Mouse (Mus musculus): ENCODE measurements around the gene Six4. TPM values are rescaled to one million over a fixed set of nuclear protein-coding genes. Genes with fewer than 3 reads are reported as not detected.
A peak's percentile ranks its signal among the peaks of the same experiment; 100 is the strongest.
"Not testable (repeated sequence)": the region's sequence is repeated elsewhere in the genome, so short reads cannot be mapped to it uniquely, and the experiment has no call there.

Gene Six4
- 0.12 TPM in 1 of 2 replicates, not detected in the other for total RNA-seq (2015)
- total RNA-seq (2017), result not detected in 2 replicates

DNA sequence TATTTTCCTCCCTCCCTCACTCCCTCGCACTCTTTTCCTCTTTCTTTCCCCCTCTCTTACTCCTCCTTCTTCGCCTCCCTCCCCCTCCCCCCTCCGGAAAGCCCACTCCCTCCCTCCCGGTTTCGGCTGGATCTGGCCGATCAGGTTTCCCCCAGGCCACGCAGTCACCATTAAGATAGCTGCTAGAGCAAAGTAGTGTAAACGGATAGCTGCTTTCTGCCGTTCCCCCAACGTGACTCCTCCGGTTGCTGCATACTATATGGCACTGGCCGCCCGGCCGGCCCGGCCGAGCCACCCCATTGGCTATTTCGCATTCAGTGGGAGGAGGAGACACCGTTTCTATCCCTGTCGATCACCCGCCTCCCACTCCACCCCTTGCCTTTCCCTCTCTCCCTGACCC lies at the start of gene Six4:
Gene Six4, minus strand, starts transcription at position 261 of the 400 bp plus-strand sequence.
- peak; percentile 47 for ATAC-seq (replicated peaks; ENCODE audit: poor library complexity)

DNA sequence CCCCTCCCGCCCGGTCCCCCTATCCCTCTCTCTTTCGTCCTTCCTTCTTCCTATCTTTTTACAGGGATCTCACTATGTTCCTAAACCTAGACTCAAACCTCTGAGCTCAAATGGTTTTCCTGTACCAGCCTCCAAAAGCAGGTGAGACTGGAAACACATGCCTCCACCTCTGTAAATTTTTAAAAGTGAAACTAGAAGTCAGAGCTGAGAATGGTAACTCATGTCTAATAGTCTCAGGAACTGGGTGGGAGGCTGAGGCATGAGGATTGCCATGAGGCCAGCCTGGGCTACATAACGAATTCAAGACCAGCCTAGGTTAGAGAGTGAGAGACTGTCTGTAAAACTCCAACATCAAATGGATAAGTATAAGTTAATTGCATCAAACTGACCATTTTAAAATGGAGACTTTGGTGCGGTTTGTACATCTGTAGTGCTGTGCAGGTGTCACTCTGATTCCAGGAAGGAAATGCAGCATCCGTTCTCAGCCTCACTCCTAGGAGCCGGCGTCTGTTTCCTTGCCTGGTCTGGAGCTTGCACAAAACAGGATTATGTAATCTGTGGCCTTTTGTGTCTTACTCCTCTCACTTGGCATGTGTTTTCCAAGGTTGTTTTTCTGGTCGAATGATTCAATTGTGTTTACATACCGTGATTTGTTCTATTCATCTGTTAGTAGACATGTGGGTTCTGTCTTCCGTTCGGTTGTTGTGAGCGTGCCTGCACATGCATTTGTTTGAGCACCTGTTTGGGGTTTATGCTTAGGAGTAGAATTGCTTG lies 49.3 kb upstream of the Six4 start:
- peak; percentile 72 for ATAC-seq (replicated peaks; ENCODE audit: poor library complexity)

DNA sequence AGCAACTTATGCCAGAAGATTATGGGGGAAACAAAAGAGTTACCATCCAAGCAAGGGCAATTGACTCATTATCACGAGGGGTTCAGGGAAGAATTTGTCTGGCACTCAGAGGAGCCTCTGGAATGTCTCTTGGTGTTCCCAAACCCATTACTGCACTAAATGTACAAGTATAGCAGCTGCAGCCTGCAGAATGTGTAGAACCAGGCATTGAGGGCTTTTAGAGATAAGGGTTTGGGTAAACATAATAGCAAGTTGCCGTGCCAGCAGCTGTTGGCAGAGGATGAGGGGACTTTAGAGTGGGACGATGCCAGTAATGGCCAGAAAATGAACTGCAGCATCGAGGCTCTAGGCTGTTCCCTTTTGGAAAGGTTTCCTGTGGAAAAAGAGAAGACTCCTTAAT lies 47.1 kb upstream of the Six4 start:
- peak; percentile 72 for ATAC-seq (replicated peaks; ENCODE audit: poor library complexity)

DNA sequence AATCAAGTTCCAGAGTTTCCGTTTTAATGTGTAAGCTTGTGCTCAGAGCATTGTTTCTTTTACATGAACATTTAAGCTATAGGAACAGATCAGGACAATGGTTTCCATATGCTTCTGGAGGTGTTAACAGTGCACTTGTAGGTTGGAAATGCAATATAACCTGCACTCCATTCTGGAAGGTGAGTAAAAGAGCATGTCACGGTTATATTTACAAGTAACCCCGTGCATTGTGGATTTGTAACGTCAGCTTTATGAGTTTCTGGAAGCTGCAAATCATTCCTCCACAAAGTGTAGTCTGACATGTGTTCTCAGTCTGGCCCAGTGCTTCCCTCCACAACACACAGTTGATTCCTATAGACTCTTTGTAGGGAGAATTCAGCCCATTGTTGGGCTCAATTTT lies 40.9 kb upstream of the Six4 start:
- ATAC-seq (replicated peaks; ENCODE audit: poor library complexity), result no peak

DNA sequence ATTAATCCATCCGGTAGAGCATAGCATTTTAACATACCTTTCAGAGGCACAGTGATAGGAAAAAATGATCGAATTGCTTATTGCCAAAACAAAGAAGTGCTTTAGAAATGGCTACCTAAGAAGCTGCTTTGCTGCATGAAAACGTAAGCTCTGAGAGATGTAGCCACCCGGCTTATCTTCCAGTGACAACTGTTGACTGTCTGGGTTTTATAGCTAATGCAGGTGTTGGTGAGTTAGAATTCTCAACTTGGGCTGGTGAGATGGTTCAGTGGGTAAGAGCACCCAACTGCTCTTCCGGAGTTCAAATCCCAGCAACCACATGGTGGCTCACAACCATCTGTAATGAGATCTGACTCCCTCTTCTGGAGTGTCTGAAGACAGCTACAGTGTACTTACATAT lies 37.8 kb upstream of the Six4 start:
- ATAC-seq (replicated peaks; ENCODE audit: poor library complexity), result peak; percentile 72

DNA sequence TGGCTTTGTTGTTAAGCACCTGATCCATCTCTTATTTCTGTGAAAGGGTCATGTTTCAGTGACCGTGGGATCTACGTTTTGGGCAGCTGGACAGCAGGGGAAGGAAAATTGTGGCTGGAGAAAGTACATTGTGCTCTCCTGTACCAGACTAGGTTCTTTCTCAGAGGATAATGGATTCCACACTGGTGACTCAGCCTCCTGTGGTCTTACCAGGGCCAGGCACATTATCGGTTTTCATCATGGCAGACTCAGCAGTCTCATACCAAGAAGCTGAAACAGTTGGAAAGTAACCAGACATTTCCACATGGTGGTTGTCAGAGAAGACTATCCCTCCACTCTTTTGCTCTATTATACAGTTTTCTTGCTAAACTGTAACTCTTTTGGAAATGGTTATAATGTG lies 34.0 kb upstream of the Six4 start:
- ATAC-seq (replicated peaks; ENCODE audit: poor library complexity), result no peak

DNA sequence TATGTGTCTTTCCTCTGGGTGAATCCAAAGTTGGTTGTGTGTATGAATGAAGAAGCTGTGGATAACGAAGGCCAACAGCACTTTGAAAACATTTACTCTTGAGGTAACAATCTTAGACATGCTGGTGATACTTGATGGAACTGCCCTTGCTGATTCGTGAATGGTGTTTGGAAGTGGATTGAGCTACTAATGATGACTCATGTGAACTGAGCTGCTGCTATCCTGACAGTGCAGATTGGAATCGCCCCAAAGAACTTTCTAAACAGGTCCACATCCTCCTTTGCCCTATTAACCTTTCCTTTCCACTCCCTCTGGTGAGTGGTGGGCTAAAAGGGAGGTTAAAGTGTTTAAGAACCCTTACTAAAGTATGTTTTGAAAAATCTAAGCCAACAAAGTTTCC lies 27.5 kb upstream of the Six4 start:
- ATAC-seq (replicated peaks; ENCODE audit: poor library complexity), result no peak

DNA sequence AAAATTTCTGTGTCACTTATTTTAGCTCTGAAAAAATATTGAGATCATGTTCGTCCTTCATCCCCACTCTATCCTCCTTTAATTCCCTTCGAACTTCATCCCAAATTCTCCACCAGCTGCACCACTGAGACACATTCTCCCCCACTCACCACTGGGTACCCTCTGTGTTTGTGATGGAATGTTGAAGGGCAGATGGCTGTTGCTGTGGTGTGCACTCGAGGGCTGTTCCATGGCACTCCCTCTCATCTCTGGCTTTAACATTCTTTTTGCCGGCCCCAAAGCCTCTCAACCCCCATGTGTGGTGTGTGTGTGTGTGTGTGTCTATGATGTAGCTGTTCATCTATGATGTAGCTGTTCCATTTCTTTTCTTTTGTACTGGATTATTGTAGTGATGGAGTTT lies 12.0 kb upstream of the Six4 start:
- ATAC-seq (replicated peaks; ENCODE audit: poor library complexity), result no peak

DNA sequence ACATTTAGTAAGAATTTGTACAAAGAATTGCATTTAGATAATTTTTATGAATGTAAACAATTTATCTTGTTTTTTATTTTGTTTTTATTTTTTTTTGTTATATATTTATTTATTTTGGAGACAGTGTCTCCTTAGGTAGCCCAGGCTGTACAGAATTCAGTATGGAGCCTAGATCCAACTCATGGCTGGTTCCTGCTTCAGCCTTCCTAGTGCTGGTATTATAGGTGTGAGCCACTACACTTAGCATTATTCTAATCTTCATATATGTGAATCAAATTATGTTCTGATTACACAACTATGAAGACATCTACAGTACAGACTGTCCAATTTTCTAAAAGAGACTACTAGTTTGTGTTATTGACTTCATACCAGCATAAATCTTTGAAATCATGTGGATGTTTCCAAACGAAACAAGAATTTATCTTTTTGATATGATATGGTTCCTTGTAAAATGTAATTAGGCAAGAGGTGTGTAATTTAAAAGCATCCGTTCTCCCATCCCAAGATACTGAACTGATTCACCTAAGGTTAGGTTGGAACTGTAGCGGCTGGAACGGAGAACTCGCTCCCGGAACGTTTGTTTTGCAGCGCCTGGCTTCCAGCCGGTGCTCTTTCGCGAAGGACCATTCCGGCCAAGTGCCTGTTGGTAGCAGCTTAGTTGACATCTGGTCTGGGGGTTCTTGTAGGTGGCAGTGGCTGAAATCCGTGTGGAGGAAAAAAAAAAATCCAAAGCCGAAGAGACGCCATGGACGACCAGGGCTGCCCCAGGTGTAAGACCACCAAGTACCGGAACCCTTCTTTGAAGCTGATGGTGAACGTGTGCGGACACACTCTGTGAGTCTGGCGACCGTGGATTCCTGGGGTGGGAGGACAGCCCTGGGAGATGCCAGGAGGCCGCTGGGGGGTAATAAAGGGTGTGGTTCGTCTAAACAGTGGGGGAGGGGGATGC lies 10.1 kb upstream of the Six4 start, which contains the start of gene Mnat1:
Gene Mnat1, plus strand, starts transcription at position 625 of the 949 bp plus-strand sequence.
- ATAC-seq (replicated peaks; ENCODE audit: poor library complexity), result peak; percentile 99

DNA sequence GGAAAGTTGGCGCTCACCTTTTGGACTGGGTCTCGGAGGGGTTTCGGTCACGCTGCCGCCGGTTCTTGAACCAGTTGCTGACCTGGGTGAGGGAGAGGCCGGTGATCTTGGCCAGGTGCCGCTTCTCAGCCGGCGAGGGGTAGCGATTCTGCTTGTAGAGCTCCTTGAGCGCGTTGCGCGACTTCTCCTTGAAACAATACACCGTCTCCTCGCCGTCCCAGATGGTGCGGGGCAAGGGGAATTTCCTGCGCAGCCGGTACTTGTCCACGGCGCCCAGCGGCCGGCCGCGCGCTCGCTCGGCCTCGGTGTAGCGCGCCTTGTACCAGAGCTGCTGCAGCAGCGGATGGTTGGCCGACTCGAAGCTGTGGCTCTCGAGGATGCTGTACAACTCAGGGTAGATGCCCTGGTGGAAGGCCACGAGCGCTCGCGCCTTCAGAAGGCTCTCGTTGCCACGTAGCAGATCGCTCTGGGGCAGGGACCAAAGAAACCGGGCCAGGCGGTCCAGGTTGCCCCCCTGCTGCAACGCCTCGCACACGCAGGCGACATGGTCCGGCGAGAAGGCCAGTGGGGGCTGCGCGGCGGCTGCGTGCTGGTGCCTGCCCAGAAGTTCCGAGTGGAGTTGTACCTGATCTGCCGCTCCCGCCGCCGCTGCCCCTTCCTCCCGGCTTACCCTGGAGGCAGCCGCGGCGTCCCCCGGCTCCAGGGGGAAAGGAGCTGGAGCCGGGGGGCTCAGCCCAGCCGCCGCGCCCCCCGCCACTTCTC lies 749 bp downstream of the Six4 start:
- ATAC-seq (replicated peaks; ENCODE audit: poor library complexity), result 0 out of 2 replicates have a peak, but pooled peaks have one; percentile 13

DNA sequence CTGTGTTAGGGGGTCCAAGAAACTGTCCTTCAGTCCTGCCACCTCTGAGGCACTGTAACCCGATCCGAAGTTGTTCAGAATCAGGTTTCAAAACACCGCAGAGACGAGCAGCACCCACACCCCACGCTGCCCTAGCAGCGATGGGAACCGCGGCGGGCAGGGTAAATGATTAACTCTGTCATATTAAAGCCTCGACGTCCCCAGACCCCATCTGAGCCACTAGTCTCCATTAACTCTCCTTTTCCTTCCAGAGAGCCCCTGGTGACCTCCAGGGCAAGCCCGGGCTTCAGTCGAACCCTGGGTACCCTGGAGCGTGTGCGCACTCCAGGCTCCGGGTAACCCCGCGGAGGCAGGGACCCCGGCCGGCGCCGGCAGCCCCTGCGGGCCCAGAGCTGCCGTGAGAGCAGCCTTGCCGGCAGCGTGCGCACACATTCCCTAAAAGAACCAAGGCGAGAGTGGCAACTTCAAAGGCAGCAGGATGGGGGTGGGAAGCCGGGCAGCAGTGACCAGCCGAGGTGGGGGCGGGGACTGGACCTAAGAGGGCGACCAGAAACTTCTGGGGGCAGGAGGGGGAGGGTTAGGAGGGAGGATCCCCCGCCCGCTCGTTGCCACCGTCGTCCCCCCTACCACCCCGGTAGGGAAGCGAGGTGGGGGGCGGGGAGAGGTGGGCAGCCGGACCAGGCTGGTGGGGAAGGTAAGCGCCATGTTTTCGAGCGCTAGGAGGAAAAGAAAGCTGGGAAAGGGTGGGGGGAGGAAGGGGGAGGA lies 1.5 kb downstream of the Six4 start:
- 0 out of 2 replicates have a peak, but pooled peaks have one; percentile 29 for ATAC-seq (replicated peaks; ENCODE audit: poor library complexity)

DNA sequence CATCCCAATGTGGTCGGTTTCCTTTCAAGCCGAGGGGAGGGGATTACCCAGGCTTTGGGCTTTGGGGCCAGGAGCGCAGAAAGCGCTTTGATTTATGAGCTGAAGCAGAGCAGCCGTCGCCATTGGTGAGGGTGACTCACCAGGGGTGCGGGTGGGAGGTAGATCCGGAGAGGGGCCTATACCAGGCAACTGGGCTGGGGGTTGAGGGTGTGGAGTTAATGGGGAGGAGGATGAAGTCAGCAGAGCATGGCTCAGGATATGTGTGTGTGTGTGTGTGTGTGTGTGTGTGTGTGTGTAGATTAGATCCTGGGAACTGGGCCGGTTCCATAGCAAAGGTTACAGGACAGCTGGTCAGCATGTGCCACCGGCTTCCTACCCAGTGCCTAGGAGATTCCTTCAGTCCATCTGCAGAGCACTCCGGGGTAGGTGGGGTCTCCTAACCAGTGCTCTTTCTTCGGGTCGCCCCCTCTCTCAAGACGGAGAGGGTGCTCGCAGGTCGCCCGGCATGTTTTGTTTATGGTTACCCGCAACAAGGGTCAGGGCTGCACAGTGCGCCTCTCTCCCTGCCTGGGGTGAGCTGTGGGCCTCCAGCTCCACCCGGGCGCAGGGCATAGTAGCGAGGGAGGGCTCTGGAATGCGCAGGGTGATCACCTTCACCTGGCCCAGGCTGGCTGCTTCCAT lies 2.7 kb downstream of the Six4 start:
- no peak for ATAC-seq (replicated peaks; ENCODE audit: poor library complexity)

DNA sequence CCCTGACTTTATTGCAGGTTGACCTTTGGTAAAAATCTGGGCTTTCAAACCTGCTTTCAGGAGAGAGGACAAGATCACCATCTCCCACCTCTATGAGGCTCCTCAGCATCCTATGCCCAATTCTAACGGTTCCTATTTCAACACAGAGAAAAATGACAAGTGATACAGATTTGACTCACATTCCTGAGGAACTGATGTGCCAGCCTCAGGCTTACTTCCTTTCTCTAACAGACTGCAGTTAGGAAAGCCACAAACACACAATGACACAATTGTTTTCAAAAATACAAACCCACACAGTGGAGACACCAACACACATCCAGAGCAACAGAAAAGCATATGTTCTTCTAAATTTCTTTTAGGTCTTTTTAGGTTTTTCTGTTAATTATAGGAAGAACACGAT lies 5.4 kb downstream of the Six4 start:
- ATAC-seq (replicated peaks; ENCODE audit: poor library complexity), result 0 out of 2 replicates have a peak, but pooled peaks have one; percentile 9

DNA sequence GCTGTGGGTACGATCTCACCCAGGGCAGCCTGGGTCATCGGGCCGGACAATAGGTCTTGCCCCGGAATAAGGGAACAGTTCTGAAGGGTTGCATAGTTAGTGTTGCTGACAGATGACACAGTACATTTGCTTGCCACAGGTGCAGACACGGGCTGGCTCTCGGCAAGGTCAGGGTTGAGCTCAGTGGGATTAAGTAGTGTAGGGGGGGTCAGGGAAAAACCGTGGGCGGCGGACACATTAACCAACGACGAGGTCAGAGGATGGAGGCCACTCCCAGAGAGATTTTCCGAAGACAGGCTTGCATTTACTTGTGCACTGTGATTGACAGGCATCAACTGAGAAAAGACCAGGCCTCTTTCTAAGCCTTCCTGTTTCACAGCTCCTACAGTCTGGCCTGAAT lies 9.5 kb downstream of the Six4 start:
- no peak for ATAC-seq (replicated peaks; ENCODE audit: poor library complexity)

DNA sequence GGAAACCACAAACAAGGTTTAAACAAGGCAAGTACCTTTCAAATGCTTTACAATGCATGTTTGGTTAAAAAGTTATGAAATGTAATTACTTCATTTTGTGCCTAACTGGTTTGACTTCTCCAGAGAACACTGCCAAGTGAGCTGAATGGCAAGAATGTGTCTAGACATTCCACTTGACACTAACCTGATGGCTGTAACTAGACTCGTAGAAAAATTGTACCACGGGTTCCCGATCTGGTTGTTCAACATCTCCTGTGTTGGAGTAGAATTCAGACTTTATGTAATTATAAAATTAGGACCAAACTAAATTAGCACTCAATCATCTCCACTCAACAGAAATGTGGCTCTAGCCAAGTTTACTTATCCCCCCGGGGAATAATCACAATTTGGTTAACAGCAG lies 14.7 kb downstream of the Six4 start:
- ATAC-seq (replicated peaks; ENCODE audit: poor library complexity), result no peak

DNA sequence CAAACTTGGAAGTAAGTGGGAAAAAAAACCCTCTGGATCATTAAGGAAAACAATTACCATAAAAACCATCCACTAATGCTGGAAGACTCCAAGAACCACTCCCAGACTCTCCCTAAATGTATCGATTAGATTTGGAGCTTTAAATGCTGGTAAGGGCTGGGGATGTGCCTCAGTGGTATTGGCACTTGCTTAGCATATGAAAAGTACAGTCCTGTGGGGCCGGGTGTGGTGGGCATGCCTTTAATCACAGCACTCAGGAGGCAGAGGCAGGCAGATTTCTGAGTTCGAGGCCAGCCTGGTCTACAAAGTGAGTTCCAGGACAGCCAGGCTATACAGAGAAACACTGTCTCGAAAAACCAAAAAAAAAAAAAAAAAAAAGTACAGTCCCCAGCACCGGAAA lies 17.1 kb downstream of the Six4 start:
- ATAC-seq (replicated peaks; ENCODE audit: poor library complexity), result not testable (repeated sequence)

DNA sequence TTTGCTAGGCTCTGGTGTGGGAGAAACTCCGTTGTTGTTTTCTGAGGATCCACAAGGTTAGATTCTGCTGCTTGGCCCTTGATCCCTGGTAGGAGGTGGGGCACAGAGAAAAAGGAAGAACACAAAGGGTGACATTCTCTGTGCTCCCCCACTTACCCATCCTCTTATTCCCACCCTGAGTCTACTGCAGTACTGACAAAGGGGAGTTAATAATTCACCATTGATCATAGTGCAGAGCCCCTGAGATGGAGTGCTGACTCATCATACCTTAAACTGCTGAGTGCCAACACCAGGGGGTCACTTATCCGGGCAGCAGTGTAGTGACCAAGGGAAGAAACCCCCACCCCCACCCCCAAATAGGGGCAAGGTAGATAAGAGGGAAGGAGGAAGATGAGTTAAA lies 18.7 kb downstream of the Six4 start:
- ATAC-seq (replicated peaks; ENCODE audit: poor library complexity), result no peak

DNA sequence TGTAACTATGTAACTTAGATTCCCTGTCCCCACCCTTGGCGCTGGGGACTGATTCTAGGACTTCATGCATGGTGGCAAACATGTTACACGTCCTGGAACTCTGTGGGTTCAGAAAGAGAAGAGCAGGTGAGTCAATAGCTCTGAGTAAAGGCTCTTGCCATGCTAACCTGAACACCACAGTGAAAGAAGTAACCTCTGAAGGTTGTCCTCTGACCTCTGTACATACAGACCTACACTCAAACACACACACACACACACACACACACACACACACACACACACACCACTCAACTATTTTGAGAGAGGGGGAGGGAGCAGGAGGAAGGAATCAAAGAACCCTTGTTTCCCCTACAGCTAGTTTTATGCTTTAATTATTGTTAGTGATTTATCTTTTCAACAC lies 19.1 kb downstream of the Six4 start:
- no peak for ATAC-seq (replicated peaks; ENCODE audit: poor library complexity)

DNA sequence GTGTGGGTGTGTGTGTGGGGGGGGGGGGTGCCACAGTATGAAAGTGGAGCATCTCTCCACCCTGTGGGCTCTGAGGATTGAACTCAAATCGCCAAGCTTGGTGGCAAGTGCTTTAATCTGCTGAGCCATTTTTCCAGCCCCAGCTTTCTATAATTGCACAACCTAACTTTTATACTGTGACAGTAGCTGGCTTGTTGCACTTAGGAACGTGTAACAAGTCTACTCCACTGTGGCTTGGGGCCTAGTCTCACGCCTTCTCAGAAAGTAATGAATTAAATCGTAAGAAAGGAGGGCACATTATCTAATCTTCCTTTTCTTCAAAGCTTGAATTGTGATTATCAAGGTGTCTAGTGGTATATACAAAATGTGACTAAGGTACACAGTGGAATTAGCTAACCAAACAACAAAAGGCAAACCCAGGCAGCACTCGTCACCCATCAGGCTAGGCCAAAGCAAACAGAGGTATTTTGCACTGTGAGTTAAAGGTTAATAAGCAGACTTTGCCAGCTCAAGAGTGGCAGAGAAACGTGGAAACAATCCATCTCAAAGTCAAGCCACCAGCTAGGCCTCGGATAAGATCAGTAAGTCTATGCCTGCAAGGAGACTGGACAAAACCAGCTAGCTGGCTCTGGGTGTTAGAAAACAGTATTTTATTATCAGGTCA lies 22.5 kb downstream of the Six4 start:
- no peak for ATAC-seq (replicated peaks; ENCODE audit: poor library complexity)
